ENCODE assay signal across 8 mouse cellular contexts in the genomic region with DNA sequence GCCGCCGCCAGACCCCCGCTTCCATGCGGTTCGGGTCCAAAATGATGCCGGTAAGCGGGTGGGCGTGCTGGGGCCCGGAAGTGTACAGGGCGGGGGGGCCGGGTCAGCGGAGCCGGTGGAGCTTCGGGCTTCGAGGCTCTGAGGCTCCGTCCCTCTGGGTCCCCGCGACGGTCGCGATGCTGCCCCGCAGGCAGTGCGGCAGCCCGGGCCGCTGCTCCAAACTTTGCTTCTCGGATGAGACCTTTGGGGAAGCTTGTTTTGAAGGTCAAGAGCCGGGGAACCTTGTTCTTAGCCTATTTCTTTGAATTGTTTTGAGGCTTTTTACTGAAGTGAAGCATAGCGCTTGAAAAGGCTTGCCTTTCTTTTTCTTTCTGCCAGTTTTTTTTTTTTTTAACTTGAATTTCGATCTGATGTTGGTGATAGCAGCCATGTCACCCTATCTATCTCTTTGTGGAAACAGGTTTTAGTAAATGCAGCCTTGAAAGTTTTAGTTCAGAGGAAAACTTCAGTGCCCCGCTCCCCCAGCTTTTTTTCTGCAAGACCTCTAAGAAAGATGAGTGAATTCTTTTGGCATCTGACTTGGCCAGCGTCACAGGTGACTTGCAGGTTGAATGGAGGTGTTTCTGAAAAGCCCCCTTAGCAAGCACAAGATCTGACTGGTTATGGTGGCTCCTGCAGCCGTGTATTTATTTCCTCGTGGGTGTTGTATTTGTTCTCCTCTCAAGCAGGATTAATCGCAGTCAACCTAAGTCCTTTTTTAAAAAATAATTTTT. TPM values are rescaled to one million over a fixed set of nuclear protein-coding genes. Genes with fewer than 3 reads are reported as not detected.
A peak's percentile ranks its signal among the peaks of the same experiment; 100 is the strongest.
DNase-seq lines count a peak whose midpoint lies in the region; ATAC-seq and TF ChIP-seq lines count a peak whose summit lies in the region.

No protein-coding gene starts in this region.

- TF ChIP-seq CTCF in E14TG2a.4 (conservative IDR thresholded peaks at IDR 0.05; ENCODE audit: low read length), result no peak
- TF ChIP-seq CTCF in heart, postnatal 0 days (IDR thresholded peaks at IDR 0.05; ENCODE audit: low read depth), result no peak

- H3K9me3 ChIP-seq in E14TG2a.4 (ENCODE audit: low read length), result no peaks in the 10 kb centered on the region
- no peaks in the 10 kb centered on the region for H3K9me3 ChIP-seq in heart, postnatal 0 days (replicated peaks; ENCODE audit: control insufficient read depth, low read length)
- H3K9me3 ChIP-seq in liver, embryonic 11.5 days (ENCODE audit: control insufficient read depth, low read length), result no peaks in the 10 kb centered on the region
- no peaks in the 10 kb centered on the region for H3K9me3 ChIP-seq in neural tube, embryonic 11.5 days (ENCODE audit: control insufficient read depth, low read length)

- H3K36me3 ChIP-seq in E14TG2a.4 (ENCODE audit: insufficient read depth, low read length), result no peaks in the 10 kb centered on the region
- no peaks in the 10 kb centered on the region for H3K36me3 ChIP-seq in heart, postnatal 0 days (replicated peaks; ENCODE audit: control insufficient read depth, insufficient read depth, low read length)
- no peaks in the 10 kb centered on the region for H3K36me3 ChIP-seq in liver, embryonic 11.5 days (ENCODE audit: control insufficient read depth, insufficient read depth, low read length)
- no peaks in the 10 kb centered on the region for H3K36me3 ChIP-seq in neural tube, embryonic 11.5 days (ENCODE audit: control insufficient read depth, insufficient read depth, low read length)

- H3K27me3 ChIP-seq in E14TG2a.4 (ENCODE audit: insufficient read depth, low read length), result no peaks in the 10 kb centered on the region
- H3K27me3 ChIP-seq in heart, postnatal 0 days (ENCODE audit: control insufficient read depth, insufficient read depth, low read length), result no peaks in the 10 kb centered on the region
- H3K27me3 ChIP-seq in liver, embryonic 11.5 days (replicated peaks; ENCODE audit: control insufficient read depth, insufficient read depth, low read length), result no peaks in the 10 kb centered on the region
- no peaks in the 10 kb centered on the region for H3K27me3 ChIP-seq in neural tube, embryonic 11.5 days (ENCODE audit: control insufficient read depth, insufficient read depth, low read length)

- 2% methylated on average over 34 of the region's 34 CpGs for WGBS in heart, postnatal 0 days
- WGBS in liver, embryonic 11.5 days, result 2% methylated on average over 34 of the region's 34 CpGs
- 1% methylated on average over 34 of the region's 34 CpGs for WGBS in neural tube, embryonic 11.5 days

- peak; percentile 13 for DNase-seq in adrenal gland, adult 2 months
- no peak for DNase-seq in adrenal gland, postnatal 4 days (ENCODE audit: low spot score in 2 of 2)
- DNase-seq in cerebellum, postnatal 14 days, result peak; percentile 37 to 45
- DNase-seq in heart, postnatal 0 days (ENCODE audit: low spot score), result peak; percentile 41
- no peak for DNase-seq in liver, embryonic 11.5 days (ENCODE audit: low spot score)
- DNase-seq in neural tube, embryonic 11.5 days (ENCODE audit: low spot score), result no peak

- H3K27ac ChIP-seq in heart, postnatal 0 days (ENCODE audit: low read depth), result peak overlapping the region; percentile 90
- H3K27ac ChIP-seq in liver, embryonic 11.5 days (ENCODE audit: low read depth, low read length), result peak overlapping the region; percentile 66
- H3K27ac ChIP-seq in neural tube, embryonic 11.5 days (ENCODE audit: low read depth, low read length), result peak overlapping the region; percentile 89

- H3K4me1 ChIP-seq in E14TG2a.4 (replicated peaks; ENCODE audit: low read depth, low read length), result peaks cover 15% of the 10 kb centered on the region
- peaks cover 33% of the 10 kb centered on the region for H3K4me1 ChIP-seq in heart, postnatal 0 days (ENCODE audit: control insufficient read depth, insufficient read depth)
- peaks cover 7% of the 10 kb centered on the region for H3K4me1 ChIP-seq in liver, embryonic 11.5 days (replicated peaks; ENCODE audit: control insufficient read depth, insufficient read depth, low read length)
- peaks cover 12% of the 10 kb centered on the region for H3K4me1 ChIP-seq in neural tube, embryonic 11.5 days (ENCODE audit: control insufficient read depth, insufficient read depth, low read length)

- no peak for TF ChIP-seq EP300 in heart, postnatal 0 days (IDR thresholded peaks at IDR 0.05; ENCODE audit: low read depth)

- peak overlapping the region; percentile 93 for H3K4me2 ChIP-seq in heart, postnatal 0 days (ENCODE audit: low read depth, low read length)
- H3K4me2 ChIP-seq in liver, embryonic 11.5 days, result peak overlapping the region; percentile 70
- H3K4me2 ChIP-seq in neural tube, embryonic 11.5 days (ENCODE audit: low read depth), result peak overlapping the region; percentile 81

- peak overlapping the region; percentile 94 for H3K9ac ChIP-seq in heart, postnatal 0 days (replicated peaks; ENCODE audit: low read depth, low read length)
- peak overlapping the region; percentile 87 for H3K9ac ChIP-seq in liver, embryonic 11.5 days (ENCODE audit: low read depth, low read length)
- H3K9ac ChIP-seq in neural tube, embryonic 11.5 days (ENCODE audit: low read length), result peak overlapping the region; percentile 90

- ATAC-seq in heart, postnatal 0 days (ENCODE audit: insufficient read depth, low read depth), result peak; percentile 61
- peak; percentile 61 for ATAC-seq in liver, embryonic 11.5 days (replicated peaks; ENCODE audit: low FRiP score)
- ATAC-seq in neural tube, embryonic 11.5 days (ENCODE audit: insufficient read depth, low FRiP score, low TSS enrichment), result peak; percentile 75
- ATAC-seq in inflammation-experienced regulatory T-cells, adult 6 months, result no peak

- peak overlapping the region; percentile 90 for H3K4me3 ChIP-seq in E14TG2a.4 (replicated peaks; ENCODE audit: low read length)
- H3K4me3 ChIP-seq in heart, postnatal 0 days (ENCODE audit: low read depth, low read length), result peak overlapping the region; percentile 86
- H3K4me3 ChIP-seq in liver, embryonic 11.5 days (ENCODE audit: low read depth, low read length), result peak overlapping the region; percentile 87
- H3K4me3 ChIP-seq in neural tube, embryonic 11.5 days (ENCODE audit: low read depth, low read length), result peak overlapping the region; percentile 76

RNA-seq across cellular contexts. Expression of a gene that starts 0.6 kb away (rescaled TPM):
- 10 to 100 TPM; 20.1 to 22.2 TPM for total RNA-seq in adrenal gland, adult 2 months (2021)
- 14.2 and 14.3 TPM in 2 replicates for polyA plus RNA-seq in adrenal gland, adult 2 months (2012; rRNA removed)
- total RNA-seq in adrenal gland, postnatal 4 days (2021), result 10 to 100 TPM; 36.2 to 38.5 TPM
- total RNA-seq in heart, postnatal 0 days (2014; rRNA removed; ENCODE audit: low replicate concordance), result 13.6 and 31.9 TPM in 2 replicates
- polyA plus RNA-seq in heart, postnatal 0 days (2015; fragmentation: Nextera tagmentation; extraction: Ambion mirVana), result 7.4 and 8.3 TPM in 2 replicates
- 12.3 and 14.0 TPM in 2 replicates for polyA plus RNA-seq in liver, embryonic 11.5 days (2014; fragmentation: Nextera tagmentation; extraction: Ambion mirVana)
- 35.4 and 40.1 TPM in 2 replicates for polyA plus RNA-seq in neural tube, embryonic 11.5 days (2014; fragmentation: Nextera tagmentation; extraction: Ambion mirVana)
- polyA plus RNA-seq in inflammation-experienced regulatory T-cells, adult 6 months (2017; shearing (Covaris generic)), result 1 to 10 TPM; 6.5 to 7.5 (median 6.6) TPM

Comparison
In these comparisons a context has a peak if more than half of its experiments do, and no peak if none do; other contexts are left out.
1. DNase-seq: peak in adrenal gland, adult 2 months (single experiment), cerebellum, postnatal 14 days (2 of 2) and heart, postnatal 0 days (single experiment); none in adrenal gland, postnatal 4 days (0 of 2), liver, embryonic 11.5 days (single experiment) and neural tube, embryonic 11.5 days (single experiment).
2. Peak in every context shown above with its lines, with median percentiles within 50 percentile points of each other: H3K4me3 ChIP-seq, H3K27ac ChIP-seq, H3K4me2 ChIP-seq and H3K9ac ChIP-seq.